Mouse (Mus musculus) cerebellum, adult 9-10 months (tissue): ENCODE measurements around the gene Timm29.
A peak's percentile ranks its signal among the peaks of the same experiment; 100 is the strongest.

ENCODE experiments used
- DNase-seq: peaks from one replicate; pipeline ENCODE4 v3.0.0; 2022

Gene Timm29

DNA sequence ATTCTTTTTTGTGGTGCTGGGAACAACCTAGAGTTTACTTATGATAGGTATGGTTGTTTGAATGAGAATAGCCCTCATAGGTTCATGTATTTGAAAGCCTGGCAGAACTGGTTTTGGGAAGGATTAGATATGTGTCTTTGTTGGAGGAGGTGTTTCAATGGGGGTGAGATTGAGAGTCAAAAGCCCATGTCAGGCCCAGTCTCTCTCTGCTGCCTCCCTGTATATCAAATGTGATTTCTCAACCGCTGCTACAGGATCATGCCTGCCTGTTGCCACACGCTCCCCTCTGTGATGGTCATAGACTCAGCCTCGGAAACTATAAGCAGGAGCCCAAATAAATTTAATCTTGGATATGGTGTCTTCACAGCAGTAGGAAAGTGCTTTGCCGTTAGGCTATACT lies 27.7 kb downstream of the Timm29 start:
- no peak for DNase-seq

DNA sequence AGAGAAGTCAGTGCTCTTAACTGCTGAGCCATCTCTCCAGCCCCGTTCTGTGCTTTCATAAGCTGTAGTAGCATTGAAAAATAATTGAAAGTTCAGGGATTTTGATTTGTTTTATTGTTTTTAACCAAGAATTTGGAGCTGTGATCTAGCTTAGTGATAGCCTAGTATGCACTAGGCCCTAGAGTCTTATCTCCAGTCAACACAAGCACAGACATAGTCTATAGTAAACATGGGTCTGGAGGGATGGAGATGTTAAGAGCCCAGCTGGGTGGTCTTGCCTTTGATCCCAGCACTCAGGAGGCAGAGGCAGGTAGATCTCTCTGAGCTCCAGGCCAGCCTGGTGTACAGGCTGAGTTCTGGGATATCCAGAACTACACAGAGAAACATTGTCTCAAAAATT lies 30.2 kb downstream of the Timm29 start:
- DNase-seq: no peak

DNA sequence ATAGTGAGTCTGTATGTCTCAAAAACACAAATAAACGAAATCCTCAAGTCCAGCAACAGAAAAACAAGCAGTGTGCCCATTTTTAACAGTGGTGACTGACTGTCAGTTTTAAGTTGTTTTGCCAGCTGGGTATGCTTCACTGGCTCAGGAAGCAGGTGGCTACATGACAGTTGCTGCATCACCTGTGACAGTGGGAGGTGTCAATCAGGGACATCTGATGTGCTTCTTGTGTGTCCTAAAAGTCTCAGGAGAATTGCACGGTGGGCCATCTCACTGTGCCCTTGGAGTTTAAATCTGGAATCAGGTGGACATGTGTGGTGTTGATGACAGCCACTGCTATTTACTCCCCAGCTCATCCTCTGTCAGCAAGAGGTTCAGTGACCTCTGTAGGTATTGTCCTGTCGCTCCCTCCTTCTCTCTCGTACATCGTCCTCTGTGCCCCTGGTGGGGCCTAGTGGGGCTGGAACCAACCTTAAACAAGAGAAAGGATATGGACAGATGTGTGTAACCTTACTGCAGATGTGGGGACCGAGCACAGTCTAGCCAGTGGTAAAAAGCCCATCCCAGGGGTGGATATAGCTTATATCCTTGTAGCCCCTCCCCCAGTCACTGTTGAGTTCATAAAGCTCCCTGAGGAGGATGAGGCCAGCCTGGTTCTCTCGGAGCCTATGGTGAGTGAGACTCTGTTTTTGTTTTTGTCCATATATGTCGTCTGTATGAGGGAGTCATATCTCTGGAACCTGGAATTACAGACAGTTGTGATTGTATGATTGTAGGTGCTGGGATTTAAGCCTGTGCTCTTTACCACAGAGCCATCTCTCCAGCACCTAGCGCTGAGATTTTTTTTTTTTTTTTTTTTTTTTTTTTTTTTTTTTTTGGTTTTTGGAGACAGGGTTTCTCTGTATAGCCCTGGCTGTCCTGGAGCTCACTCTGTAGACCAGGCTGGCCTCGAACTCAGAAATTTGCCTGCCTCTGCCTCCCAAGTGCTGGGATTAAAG lies 33.1 kb downstream of the Timm29 start:
- DNase-seq: no peak

DNA sequence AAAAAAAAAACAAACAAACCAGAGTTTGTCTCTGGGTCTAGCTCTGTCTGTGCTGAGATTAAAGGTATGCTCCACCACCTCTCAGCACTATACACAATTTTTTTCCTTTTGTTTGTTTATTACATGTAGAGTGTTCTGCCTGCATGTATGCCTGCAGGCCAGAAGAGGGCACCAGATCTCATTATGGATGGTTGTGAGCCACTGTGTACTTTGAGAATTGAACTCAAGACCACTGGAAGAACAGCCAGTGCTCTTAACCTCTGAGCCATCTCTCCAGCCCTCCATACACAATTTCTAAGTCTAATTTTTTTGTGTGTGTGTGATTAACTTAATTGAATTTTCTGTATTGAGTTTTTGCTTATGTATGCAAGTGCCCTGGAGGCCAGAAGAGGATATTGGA lies 34.0 kb downstream of the Timm29 start:
- DNase-seq: no peak

DNA sequence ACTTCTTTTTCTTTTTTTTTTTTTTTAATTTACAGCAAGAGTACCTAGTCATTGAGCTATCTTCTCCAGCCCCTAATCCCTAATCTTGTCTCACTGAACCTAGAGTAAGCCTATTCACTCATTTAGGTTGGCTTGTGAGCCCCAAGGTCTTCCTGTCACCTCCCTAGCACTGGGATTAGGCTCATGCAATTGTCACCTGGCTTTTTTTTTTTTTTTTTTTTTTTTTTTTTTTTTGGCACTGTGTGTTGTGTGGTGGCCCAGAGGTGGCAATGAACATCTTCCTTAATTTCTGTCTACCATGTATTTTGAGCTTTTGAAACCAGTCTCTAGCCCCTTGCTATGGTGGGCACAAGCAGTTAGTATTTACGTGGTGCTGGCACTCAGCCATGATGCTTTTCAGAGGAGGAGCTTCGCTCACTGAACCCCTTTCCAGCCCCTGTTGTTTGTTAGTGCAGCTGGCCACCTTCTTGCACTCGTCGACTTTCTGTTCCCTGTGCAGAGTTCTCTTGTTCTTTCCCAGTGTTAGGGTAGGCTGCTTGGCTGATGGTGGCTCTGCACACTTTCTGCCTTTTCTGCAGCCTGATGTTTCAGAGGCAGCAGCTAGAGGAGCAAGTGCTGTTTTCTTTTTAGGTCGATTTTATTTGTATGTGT lies 34.7 kb downstream of the Timm29 start:
- DNase-seq: no peak

DNA sequence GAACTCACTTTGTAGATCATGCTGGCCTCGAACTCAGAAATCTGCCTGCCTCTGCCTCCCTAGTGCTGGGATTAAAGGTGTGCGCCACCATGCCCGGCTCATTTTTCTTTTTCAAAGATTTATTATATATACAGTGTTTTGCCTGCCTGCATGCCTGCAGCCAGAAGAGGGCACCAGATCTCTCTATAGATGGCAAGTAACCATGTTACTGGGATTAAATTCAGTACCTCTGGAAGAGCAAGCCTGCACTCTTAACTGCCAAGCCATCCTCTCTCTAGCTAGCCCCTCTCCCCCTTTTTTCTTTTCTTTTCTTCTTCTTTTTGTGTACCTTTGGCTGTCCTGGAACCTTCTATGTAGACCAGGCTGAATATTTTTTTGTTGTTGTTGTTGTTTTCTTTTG lies 38.2 kb downstream of the Timm29 start:
- peak; percentile 81 for DNase-seq

DNA sequence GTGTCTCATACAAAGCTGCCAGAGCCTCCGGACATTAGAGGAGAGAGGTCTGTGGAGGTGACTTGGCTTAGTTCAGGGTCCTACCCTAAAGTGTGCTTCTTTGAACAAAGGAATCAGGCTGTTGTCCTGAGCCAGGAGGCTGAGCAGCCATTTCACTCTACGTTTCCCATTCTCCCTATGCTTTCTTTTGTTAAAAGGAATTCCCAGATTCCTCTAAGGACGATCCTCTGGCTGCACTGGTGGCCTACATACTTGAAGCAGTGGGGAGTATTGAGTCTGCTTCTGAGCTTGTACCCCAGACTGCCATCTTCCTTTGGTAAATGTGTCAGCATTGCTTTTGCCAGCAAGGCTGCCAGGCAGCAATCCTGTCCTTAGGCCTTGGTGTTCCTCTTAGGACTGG lies 40.6 kb downstream of the Timm29 start:
- no peak for DNase-seq

DNA sequence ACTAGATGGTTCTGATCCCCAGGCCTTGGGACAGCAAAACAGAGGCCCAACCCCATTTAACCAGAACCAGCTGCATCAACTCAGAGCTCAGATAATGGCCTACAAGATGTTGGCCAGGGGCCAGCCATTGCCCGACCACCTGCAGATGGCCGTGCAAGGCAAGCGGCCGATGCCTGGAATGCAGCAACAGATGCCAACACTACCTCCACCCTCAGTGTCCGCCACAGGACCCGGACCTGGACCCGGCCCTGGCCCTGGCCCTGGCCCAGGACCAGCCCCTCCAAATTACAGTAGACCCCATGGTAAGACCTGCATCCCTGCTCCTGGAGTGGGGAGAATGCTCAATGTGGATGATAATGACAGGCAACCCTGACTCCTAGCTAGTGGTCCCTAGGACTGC lies 43.1 kb downstream of the Timm29 start:
- no peak for DNase-seq

DNA sequence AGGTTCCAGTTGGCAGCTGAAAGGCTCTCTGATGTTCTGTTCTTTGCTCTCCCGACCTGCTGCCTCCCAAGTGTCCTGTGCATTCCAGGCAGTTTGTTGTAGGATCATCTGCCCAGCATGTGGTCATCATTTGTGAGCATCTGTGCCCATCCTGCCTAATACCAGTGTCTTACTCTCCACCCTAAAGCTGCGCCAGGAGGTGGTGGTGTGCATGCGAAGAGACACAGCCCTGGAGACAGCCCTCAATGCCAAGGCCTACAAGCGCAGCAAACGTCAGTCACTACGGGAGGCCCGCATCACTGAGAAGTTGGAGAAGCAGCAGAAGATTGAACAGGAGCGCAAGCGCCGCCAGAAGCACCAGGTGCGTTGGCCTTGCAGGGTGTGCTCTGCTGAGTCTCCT lies 46.5 kb downstream of the Timm29 start:
- DNase-seq: peak; percentile 73
